Mouse (Mus musculus): ENCODE data around the gene Pcgf1.

Gene Pcgf1

GRCm38 (mm10) chr6:83065995-83066394 lies 11.7 kb upstream of the Pcgf1 start:
- no peak for DNase-seq (ENCODE audit: low spot score in 2 of 2)

DNA sequence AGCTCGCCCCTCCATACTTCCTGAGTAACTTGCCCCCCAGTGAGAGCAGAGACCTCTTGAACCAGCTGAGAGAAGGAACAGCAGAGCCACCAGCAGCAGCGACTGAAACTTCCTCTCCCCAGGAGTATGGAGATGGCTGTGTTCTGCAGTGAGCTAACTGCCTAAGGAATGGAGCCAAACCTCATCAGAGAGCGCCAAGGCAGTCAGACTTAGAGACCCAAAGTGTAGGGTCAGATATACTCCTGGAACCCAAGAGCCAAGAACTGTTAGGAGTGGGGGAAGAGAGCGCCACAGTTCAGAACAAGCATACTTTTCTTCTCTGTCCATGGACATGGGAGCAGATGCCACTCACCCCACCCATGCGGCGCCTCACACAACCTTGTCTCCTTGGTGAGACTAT lies 11.2 kb upstream of the Pcgf1 start:
- no peak for DNase-seq (ENCODE audit: low spot score in 2 of 2)

GRCm38 (mm10) chr6:83068221-83068620 lies 9.4 kb upstream of the Pcgf1 start:
- no peak for DNase-seq (ENCODE audit: low spot score in 2 of 2)

- no peak for DNase-seq (ENCODE audit: low spot score in 2 of 2)
These were observed 8.8 kb upstream of the Pcgf1 start for GRCm38 (mm10) chr6:83068706-83069487.

DNA sequence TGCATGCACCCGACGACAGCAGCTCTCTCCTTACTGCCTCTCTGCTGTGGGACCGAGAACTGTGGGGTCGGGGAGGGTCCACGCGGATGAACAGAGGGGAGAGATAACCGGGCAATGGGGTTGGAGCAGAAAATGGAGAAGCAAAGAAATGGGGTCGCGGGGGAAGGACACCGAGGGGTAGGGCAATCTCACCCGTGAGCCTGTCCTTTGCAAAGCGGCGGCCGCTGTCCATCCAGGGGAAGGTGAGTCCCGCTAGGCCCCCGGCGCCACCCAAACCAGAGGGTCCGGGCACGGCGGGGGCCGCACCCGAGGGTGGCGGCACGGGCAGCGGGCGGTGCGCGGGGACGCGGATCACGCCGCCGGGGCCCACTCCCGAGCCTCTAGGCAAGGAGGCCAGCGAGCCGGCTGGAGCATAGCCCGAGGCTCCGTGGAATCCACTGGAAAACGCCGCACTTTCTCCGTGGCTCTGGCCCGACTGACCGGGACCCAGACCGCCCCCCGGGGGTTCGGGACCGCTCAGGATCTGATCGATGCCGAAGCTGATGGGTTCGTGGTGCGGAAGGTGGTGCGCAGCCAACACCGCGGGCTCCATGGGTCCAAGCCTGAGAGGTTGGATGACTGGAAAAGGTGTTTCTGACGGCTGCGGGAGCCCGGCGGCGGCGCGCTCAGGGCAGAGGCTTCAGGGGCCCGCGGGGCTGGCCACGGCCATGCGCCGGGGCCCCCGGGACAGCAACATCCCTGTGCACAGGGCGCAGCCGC lies 8.0 kb upstream of the Pcgf1 start:
- DNase-seq (ENCODE audit: low spot score in 2 of 2): no peak

DNA sequence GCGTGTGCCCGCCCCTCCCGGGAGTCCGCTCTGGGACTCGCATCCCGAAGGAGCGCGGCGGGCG lies 7.6 kb upstream of the Pcgf1 start, which contains the start of gene Tlx2:
Gene Tlx2, minus strand, starts transcription at position 47 of the 64 bp plus-strand sequence.
- no peak for DNase-seq (ENCODE audit: low spot score in 2 of 2)

DNA sequence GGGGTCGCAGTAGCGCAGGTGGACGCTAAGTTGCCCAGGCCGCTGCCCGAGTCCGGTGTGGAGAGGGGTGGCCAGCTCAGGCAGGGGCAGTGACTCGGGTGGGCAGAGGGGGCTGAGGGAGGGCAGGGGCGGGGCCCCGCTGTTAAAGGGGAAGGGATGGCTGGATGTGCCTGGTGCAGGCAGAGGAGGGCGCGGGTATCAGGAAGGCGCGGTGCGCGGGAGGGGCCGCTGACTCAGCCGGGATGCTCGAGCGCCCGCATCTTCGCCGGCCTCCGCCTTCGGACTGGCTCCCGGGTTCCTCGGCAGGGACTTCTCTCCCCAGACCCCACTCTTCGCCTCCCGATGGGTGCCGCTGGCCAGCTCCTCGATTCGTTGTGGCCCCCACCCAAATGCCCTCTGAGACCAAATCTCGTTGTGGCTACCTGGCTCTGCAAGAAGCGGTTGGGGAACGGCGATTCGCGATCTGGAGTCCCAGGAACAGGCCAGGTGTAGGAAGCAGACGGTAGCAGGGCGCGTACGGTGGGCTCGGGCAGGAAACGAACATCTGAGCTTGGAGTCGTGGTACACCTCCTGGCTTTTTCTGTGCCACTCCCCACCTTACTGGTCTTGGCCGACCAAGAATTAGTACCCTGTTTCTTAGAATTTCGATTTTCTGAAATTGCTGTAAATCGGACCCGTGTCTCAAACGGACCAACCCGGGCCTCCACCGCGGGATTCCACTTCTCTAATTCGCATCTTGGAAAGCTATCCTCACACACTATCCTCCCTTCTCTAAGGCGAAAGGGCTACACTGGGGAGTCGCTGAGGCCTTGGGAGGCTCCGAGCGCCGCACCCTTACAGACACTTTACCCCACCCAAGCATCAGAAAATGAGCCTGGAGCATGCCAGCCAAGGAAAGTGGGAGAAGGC lies 7.1 kb upstream of the Pcgf1 start:
- DNase-seq (ENCODE audit: low spot score in 2 of 2): no peak

DNA sequence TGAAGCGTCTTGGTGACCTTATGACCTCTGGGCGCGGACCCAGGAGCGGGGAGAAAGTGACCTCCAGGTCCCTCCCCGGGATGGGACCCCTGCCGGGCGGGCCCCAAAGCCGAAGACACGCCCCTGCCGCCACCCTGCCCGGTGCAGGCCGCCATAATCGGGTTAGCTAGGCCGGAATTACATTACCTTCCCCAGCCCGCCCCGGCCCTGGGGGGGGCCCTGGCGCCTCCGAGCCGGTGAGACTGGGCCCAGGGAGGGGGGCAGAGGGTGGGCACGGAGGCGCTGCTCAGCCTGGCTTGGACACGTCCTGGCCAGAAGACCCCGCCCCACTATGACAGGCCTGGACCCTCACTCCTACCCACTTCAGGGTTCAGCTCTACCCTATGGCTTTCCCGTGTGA lies 6.4 kb upstream of the Pcgf1 start:
- DNase-seq (ENCODE audit: low spot score in 2 of 2): no peak

DNA sequence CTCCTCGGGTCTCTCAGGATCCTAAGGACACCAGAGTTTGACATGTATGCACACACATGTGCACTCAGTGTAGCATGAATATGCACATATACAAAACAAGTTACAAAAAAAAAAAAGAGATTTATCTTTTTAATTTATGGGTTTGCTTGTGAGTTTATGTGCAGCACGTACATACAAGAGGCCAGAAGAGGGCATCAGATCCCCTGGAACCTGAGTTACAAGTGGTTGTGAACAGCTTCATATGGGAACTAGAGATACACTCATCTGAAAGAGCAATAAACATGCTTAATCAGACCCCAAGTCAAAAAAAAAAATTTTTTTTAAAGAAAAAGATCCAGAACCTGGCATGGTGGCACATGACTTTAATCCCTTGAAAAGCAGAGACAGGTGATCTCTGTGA lies 2.7 kb upstream of the Pcgf1 start:
- DNase-seq (ENCODE audit: low spot score in 2 of 2): no peak

DNA sequence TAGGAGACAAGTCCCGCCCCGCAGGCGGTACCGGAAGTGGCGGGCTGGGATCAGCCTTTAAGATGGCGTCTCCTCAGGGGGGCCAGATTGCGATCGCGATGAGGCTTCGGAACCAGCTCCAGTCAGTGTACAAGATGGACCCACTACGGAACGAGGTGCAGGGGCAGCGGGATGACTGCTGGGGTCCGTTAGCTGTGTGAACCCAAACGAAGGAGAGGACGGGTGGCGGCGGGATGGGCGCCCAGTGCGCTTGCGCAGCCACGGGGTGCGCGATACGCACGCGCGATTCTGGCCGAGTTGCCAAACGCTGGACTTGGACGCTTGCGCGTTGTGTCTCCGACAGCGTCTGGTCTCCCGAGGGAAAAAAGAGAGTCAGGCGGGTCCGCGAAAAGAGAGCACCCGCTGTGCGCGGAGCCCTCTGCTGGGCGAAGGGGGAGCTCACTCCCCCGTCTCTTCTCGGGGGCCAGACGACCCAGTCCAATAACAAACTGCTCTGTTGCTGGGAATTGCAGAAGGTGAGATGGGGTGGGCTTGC lies 722 bp downstream of the Pcgf1 start:
- DNase-seq (ENCODE audit: low spot score in 2 of 2): peak; percentile 98 to 100

DNA sequence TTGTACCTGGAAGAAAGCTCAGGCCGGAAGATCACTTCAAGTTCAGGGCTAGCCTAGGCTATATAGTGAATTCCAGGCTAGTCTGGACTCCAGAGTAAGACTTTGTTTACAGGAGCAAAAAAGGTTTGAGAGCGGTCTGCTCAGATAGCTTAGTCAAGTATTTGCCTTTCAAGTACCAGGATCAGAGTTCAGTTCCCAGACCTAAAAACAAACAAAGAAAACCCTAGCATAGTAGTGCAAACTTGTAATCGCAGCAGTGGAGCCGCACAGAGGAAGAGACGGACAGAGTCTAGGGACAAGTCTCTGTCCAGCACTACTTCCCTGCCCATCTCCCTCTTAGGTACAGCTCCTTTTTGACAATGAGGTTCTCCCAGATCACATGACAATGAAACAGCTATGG lies 2.5 kb downstream of the Pcgf1 start:
- DNase-seq (ENCODE audit: low spot score in 2 of 2): no peak

DNA sequence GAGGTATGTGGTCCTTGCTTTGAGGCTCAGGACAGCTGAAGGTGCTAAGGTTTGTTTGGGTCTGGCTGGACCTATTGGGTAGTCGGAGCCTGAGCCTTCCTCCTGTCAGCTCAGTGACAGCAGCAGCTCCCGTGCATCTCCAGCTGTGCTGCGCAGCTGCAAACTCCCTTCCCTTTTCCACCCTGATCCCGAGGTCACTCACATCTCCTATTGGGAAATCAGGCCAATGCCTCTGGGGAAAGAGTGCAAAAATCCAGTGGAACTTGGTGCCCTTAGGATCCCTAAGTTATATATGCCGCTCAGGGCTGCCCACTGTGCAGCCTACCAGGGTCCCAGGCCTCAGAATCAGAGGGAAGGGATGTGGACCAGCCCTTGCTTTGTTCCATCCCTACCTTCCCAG lies 5.8 kb downstream of the Pcgf1 start:
- DNase-seq (ENCODE audit: low spot score in 2 of 2): no peak

DNA sequence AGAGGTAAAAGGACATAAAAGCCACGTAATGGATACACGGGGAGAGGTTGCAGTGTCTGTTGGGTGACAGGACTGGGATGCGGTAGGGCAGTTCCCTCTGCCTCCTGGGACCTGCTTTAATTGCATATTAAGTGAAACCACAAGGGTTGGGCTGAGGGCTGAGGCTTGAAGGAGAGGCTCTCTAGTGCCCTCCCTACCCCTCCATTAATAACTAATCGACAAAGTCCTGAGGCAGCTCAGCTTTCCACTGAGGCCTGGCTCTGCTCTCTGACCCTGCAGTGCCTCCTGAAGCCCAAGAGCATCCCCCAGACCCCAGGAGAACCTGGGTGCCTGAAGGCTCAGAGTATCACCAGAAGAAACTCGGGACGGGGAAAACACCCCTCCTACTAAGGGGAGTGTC lies 6.8 kb downstream of the Pcgf1 start:
- DNase-seq (ENCODE audit: low spot score in 2 of 2): no peak

GRCm38 (mm10) chr6:83086121-83087035 lies 8.7 kb downstream of the Pcgf1 start, which contains the start of gene Lbx2:
TSS of gene Lbx2 (plus strand) at chr6:83086367.
- no peak for DNase-seq (ENCODE audit: low spot score in 2 of 2)

GRCm38 (mm10) chr6:83087205-83087925 lies 9.7 kb downstream of the Pcgf1 start:
- no peak for DNase-seq (ENCODE audit: low spot score in 2 of 2)

GRCm38 (mm10) chr6:83087926-83088260 lies 10.2 kb downstream of the Pcgf1 start:
- DNase-seq (ENCODE audit: low spot score in 2 of 2): no peak

DNA sequence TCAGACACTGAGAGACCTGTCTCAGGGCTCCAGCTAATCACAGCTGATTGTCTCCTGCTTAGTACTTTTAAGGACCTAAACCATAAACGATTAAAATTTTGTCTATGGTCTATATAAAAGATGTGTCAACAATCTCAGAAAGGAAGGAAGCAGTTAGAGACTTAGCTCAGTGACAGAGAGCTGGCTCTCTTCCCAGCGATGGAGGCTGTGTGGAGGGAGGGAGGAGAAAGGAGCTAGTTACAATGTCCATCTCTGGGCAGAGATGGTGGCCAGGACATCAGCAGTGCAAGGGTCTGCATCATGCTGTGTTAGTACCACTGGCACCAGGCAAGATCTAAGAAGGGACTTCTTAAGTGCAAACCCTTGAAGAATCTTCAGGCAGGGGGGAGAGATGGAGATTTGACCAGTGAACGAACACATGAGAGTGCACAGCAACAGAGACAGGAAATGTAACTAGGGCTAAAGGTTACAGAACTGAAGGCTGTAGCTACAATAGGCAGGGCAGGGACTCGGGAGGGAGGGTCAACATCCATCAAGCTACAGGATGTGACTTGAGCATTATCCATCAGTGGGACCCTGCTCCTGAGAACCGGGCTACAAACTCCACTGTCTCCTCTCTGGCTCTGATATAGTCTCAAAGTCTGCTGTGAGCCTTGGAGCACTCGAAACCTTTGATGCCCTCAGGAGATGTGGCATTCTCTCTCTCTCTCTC lies 14.9 kb downstream of the Pcgf1 start:
- DNase-seq (ENCODE audit: low spot score in 2 of 2): no peak

- DNase-seq (ENCODE audit: low spot score in 2 of 2): no peak
These were observed 18.3 kb downstream of the Pcgf1 start for GRCm38 (mm10) chr6:83095968-83096367.

DNA sequence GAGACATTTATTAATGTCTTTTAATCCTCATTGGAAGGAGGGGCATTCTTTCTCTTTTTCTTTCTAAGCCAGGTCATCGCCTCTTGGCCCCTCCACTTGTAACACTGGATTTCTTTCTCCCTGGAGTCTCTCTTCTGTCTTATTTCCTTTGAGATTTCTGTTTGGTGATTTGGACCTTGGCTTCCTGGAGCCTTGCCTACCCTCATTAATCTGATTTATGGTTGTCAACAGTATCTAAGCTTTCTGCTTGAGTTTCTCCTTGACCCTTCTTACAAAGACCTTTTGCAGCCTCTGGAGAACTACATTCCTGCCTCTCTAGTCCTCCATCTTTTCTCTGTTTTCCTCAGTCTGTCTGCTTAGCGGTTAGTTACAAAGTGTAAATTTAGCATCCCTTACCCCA lies 20.7 kb downstream of the Pcgf1 start:
- DNase-seq (ENCODE audit: low spot score in 2 of 2): no peak

DNA sequence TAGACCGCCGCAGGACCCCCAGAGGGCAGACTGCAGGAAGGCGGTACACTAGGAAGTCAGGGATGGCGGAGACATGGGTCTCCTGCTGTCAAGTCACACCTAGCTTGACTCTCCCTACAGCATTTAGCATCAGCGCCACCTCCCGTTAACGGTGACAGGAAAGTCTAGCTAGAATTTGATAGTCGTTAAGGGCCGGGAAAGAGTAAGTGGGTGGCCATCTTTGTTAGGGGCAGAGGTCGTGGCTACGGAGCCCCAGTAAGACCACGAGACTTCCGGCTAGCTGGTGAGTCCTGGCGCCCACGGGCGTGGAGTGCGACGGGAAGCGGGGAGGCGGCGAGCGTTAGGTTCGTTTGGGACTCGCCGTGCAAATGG lies 23.6 kb downstream of the Pcgf1 start, which contains the start of the genes Ccdc142 and Gm42688:
Gene Ccdc142, plus strand, starts transcription at position 286 of the 372 bp plus-strand sequence.
Gene Gm42688, plus strand, starts transcription at position 302 of the 372 bp plus-strand sequence.
- DNase-seq (ENCODE audit: low spot score in 2 of 2): peak; percentile 92 to 95

Data from right cerebral cortex, postnatal 10 days (tissue).